Mouse (Mus musculus) cerebellum, postnatal 10 days (tissue): ENCODE measurements around the gene Zbtb17.

Experiments used
- DNase-seq, 2 experiments: peaks; one replicate each; pipeline ENCODE4 v3.0.0; 2021; ENCODE audit warnings: mixed read lengths in 2 of 2

Gene Zbtb17

DNA sequence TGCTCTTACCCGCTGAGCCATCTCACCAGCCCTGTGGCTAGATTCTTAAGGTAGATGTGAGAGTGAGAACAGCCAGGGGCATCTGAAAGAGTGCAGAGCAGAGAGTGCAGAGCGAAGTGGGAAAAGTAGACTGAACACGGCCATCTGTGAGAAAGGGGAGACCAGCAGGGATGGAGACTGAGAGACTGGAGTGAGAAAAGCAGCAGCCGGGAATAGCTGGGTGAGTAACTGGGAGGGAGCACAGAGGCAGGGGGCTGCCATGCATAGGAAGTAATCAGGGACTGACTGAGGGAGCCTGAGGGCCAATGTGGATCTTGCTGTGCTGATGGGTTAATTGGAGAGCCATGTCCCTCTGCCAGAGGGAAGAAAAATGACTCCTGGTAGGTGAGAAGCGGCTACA lies 58.3 kb downstream of the Zbtb17 start:
- no peak for DNase-seq

DNA sequence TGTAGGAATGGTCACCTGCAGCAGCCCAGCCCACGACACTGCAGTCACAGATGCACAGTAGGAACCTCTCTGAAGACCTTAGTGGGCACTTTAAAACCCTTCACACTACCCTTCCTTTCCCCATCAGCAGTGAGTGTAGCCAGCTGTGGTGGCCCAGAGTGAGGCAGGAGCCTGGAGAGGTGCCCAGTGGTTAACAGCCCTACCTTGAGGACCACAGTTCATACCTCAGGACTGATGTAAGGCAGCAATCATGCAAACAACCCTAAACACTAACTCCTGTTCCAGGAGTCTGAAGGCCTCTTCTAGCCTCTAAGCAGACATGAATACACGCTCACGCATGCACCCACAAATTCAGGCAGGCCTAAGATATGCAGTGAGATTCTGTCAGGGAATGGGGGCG lies 60.0 kb downstream of the Zbtb17 start:
- no peak for DNase-seq

DNA sequence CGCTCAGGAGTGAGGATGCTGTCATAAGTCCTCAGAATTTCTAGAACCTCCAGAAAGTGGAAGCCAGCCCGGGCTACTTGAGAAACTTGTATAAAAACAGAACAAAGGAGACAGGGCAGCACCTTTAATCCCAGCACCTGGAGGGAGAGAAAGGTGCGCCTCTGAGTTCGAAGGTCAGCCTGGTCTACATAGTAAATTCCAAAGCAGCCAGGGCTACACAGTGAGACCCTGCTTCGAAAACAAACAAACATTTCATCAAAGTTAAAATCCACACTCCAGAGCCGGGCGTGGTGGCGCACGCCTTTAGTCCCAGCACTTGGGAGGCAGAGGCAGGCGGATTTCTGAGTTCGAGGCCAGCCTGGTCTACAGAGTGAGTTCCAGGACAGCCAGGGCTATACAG lies 61.4 kb downstream of the Zbtb17 start:
- DNase-seq, result no peak

DNA sequence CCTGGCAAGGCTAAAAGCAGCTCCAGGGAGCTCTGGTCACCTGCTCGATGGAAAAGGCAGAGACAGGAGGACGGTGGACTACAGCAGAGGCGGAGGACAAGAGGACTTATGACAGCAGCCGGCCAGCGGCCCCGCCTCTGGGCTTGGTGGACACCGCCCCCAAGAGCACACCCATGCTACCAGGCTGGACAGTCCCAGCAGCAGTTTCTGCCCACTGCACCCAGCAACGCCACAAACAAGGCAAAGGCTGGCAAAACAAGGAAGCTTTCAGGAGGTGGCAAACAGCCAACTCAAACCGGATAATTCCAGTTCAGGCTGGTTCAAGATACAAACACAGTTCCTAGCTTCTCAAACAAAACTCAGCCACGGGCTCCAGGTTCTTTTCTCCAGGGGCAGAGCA lies 61.9 kb downstream of the Zbtb17 start:
- DNase-seq, result peak; percentile 80 to 84

DNA sequence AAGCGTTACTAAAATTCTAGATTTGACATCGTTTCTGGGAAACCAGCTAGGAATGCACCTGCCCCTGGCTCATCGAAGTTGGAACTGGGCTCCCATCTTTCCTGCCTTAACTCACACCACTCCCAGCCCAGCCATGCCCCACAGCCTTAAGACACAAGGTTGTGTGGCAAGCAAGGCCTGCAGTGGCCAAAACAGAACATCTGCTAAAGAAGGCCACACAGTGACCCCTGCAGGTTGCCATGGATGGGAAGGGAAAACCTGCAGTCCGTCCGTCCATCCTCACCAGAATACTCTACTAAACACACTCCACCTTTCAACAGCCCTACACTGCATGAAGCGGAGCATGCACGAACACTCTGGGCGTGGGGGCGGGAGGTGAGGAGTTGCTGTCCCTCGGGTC lies 62.4 kb downstream of the Zbtb17 start:
- peak; percentile 56 to 57 for DNase-seq

DNA sequence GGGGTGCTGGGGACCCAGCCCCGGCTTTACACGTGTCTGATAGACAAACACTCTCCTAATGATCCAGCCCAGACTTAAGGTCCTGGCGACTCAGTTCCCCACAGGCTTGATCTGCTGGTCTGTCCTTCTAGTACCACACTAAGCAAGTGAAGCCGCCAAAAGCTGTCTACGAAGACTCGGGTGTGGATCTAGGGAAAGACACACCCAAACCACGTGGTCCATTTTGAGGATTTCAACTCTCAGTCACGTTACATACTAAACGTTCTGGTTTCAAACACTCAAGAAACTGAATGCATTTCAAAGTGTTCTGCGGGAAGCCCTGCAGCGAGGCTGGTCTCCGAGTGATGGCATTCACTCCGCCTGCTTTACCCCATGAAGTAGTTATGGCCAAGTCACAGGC lies 66.0 kb downstream of the Zbtb17 start:
- no peak for DNase-seq

DNA sequence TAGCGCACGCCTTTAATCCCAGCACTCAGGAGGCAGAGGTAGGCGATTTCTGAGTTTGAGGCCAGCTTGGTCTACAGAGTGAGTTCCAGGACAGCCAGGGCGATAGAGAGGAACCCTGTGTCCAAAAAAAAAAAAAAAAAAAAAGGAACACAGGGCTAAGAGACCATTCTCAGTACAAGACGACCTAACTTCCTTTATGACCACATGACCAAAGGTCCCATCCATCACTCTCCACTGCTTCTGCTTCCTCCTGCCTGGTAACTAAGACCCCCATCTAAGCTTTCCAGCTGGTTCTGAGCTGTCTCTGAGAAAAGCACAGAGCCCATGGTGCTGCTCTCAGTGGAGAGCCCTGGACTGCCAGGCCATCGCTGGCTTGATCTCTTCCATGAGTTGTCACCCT lies 67.7 kb downstream of the Zbtb17 start:
- no peak for DNase-seq

DNA sequence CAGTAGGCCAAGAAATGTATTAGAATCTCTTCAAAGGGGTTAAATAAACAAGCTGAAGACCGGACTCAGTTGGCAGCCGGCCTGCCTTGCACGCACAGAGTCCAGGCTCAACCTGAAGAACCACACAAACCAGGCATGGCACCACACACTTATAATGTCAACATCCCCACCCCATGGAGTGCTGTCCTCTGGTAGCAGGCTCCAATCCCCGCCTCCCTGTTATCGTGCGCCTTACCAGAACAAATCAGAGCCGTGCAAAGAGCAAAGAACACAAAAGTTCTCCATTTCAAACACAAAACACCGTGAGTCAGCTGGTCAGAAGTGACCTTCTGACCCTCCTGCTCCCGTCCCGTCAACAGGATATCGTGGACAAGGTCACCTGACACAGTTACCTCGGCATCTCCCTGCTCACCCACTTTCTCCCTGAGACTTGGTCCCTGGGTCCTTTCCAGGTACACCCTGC lies 69.8 kb downstream of the Zbtb17 start:
- DNase-seq, result no peak
